Mouse (Mus musculus): ENCODE data around the gene Telo2. TPM values are rescaled to one million over a fixed set of nuclear protein-coding genes. Genes with fewer than 3 reads are reported as not detected.

Gene Telo2
- total and polyA plus RNA-seq, 3 experiments, result 25.5 to 34.9 (median 28.4) TPM

GRCm38 (mm10) chr17:25162161-25162560 is 46.4 kb upstream of the Telo2 start, which contains the start of gene Ccdc154:
Ccdc154 (plus strand) TSS chr17:25162461.
- no peak for TF ChIP-seq E2F4 (IDR thresholded peaks at IDR 0.05; ENCODE audit: insufficient replicate concordance, low read depth, low read length)
- TF ChIP-seq ETS1 (conservative IDR thresholded peaks at IDR 0.05; ENCODE audit: low read depth, low read length), result no peak
- TF ChIP-seq ELF1 (IDR thresholded peaks at IDR 0.05; ENCODE audit: low read depth, low read length), result no peak
- TF ChIP-seq JUN (IDR thresholded peaks at IDR 0.05; ENCODE audit: insufficient read depth, low read depth, low read length), result no peak
- TF ChIP-seq CHD1 (IDR thresholded peaks at IDR 0.05; ENCODE audit: low read depth, low read length), result no peak
- TF ChIP-seq ZNF384 (IDR thresholded peaks at IDR 0.05; ENCODE audit: low read depth, low read length), result no peak
- no peak for TF ChIP-seq HCFC1 (IDR thresholded peaks at IDR 0.05; ENCODE audit: low read depth, low read length)
- no peak for TF ChIP-seq MAZ (IDR thresholded peaks at IDR 0.05; ENCODE audit: low read depth, low read length)
- TF ChIP-seq ZC3H11A (IDR thresholded peaks at IDR 0.05; ENCODE audit: low read depth, low read length), result no peak
- in situ Hi-C loops (cut with MboI; ENCODE audit: low pct_ligation_motif_present, low pct_unique_long_range_greater_than_20kb, low sequenced_read_pairs) (no loop called here), dilution Hi-C loops (cut with MboI; ENCODE audit: extremely low pct_ligation_motif_present, extremely low pct_unique_long_range_greater_than_20kb, low sequenced_read_pairs) (no loop called here)
- Histone ChIP-seq H3K4me1 (ENCODE audit: control insufficient read depth in 1 of 2, insufficient read depth in 2 of 2) (no peaks in the 10 kb centered on the region), H3K4me2 (ENCODE audit: insufficient read depth, low read depth, poor library complexity, severe bottlenecking) (no peak within 1 kb of the TSS), H3K9me3 (replicated peaks; ENCODE audit: low read length) (no peaks in the 10 kb centered on the region), H3K36me3 (replicated peaks in 1 of 2; ENCODE audit: control insufficient read depth in 1 of 2, insufficient read depth in 1 of 2, low read length in 1 of 2) (peaks cover 30 to 57% of the 10 kb centered on the region in 2 experiments), H3K79me2 (replicated peaks; ENCODE audit: control insufficient read depth, extremely low read depth, insufficient read depth, poor library complexity, severe bottlenecking) (no peaks in the 10 kb centered on the region), H3K27ac (ENCODE audit: insufficient read depth, low read depth) (no peak within 1 kb of the TSS), H3K27me3 (replicated peaks) (peaks cover 15% of the 10 kb centered on the region), H3K9ac (ENCODE audit: insufficient read depth, low read depth) (no peak within 1 kb of the TSS), H3K4me3 (replicated peaks in 1 of 3; ENCODE audit: low read depth in 2 of 3, low read length in 2 of 3, poor library complexity in 1 of 3) (no peak within 1 kb of the TSS)
- DNase-seq (ENCODE audit: extremely low read depth), result no peak

DNA sequence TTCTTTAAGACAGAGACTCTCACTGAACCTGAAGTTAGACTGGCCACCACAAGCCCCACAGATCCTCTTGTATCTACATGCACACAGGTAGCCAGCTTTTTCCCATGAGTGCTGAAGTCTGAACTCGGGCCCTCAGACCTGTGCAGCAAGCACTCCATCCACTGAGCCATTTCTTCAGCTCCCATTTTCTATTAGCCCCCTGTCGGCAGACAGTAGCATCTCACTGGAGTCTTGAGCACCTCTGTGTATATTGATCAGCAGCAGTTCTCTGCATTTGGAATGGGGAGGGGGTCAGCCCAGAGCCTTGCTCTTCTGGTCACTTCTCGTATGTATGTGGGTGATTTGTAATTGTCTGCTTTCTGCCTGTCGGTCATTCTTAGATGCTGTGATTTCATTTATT is 24.2 kb upstream of the Telo2 start:
- Histone ChIP-seq H3K9me3 (replicated peaks; ENCODE audit: low read length) (no peaks in the 10 kb centered on the region), H3K4me2 (ENCODE audit: insufficient read depth, low read depth, poor library complexity, severe bottlenecking) (no peak overlapping the region), H3K9ac (ENCODE audit: insufficient read depth, low read depth) (no peak overlapping the region), H3K79me2 (replicated peaks; ENCODE audit: control insufficient read depth, extremely low read depth, insufficient read depth, poor library complexity, severe bottlenecking) (no peaks in the 10 kb centered on the region; the same call in 1 of the 2 replicates), H3K36me3 (replicated peaks in 1 of 2; ENCODE audit: control insufficient read depth in 1 of 2, insufficient read depth in 1 of 2, low read length in 1 of 2) (peaks cover 3 to 74% of the 10 kb centered on the region in 2 experiments), H3K27me3 (replicated peaks) (no peaks in the 10 kb centered on the region), H3K27ac (ENCODE audit: insufficient read depth, low read depth) (no peak overlapping the region), H3K4me1 (ENCODE audit: control insufficient read depth in 1 of 2, insufficient read depth in 2 of 2) (peaks cover 3 to 12% of the 10 kb centered on the region in 2 experiments), H3K4me3 (replicated peaks in 1 of 3; ENCODE audit: low read depth in 2 of 3, low read length in 2 of 3, poor library complexity in 1 of 3) (no peak overlapping the region)
- in situ Hi-C loops (cut with MboI; ENCODE audit: low pct_ligation_motif_present, low pct_unique_long_range_greater_than_20kb, low sequenced_read_pairs) (no loop called here), dilution Hi-C loops (cut with MboI; ENCODE audit: extremely low pct_ligation_motif_present, extremely low pct_unique_long_range_greater_than_20kb, low sequenced_read_pairs) (no loop called here)
- TF ChIP-seq USF1 (IDR thresholded peaks at IDR 0.05; ENCODE audit: low read depth, low read length) (no peak), CTCF (conservative IDR thresholded peaks at IDR 0.05 in 1 of 2, IDR thresholded peaks at IDR 0.05 in 1 of 2; ENCODE audit: low read depth in 2 of 2, low read length in 2 of 2) (peak in 1 of 2 experiments; percentile 52; a peak in 2 of 4 replicates), SMC3 (IDR thresholded peaks at IDR 0.05; ENCODE audit: low read depth, low read length) (peak; percentile 26), RAD21 (IDR thresholded peaks at IDR 0.05; ENCODE audit: low read depth, low read length) (peak; percentile 14)
- DNase-seq (ENCODE audit: extremely low read depth), result peak; percentile 43

DNA sequence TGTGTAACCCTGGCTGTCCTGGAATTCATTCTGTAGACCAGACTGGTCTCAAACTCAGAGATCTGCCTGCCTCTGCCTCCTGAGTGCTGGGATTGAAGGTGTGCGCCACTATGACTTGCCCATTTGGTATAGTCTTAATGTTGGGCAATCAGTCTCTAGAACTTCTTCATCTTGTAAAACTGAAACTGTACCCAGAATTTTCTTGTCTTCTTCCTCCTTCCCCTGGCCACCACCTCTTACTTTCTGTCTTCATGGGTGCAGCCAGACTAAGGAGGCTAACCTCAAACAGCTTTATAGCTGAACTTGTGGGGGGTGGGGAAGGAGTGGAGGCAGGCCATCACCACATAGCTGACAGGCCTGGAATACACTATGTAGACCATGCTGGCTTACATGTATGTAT is 23.0 kb upstream of the Telo2 start:
- Histone ChIP-seq H3K4me1 (ENCODE audit: control insufficient read depth in 1 of 2, insufficient read depth in 2 of 2) (peaks cover 9 to 21% of the 10 kb centered on the region in 2 experiments), H3K36me3 (replicated peaks in 1 of 2; ENCODE audit: control insufficient read depth in 1 of 2, insufficient read depth in 1 of 2, low read length in 1 of 2) (peaks cover 0 to 65% of the 10 kb centered on the region in 2 experiments), H3K27me3 (replicated peaks) (no peaks in the 10 kb centered on the region), H3K9me3 (replicated peaks; ENCODE audit: low read length) (no peaks in the 10 kb centered on the region), H3K27ac (ENCODE audit: insufficient read depth, low read depth) (no peak overlapping the region), H3K79me2 (replicated peaks; ENCODE audit: control insufficient read depth, extremely low read depth, insufficient read depth, poor library complexity, severe bottlenecking) (peaks cover 3% of the 10 kb centered on the region; the same call in 1 of the 2 replicates), H3K9ac (ENCODE audit: insufficient read depth, low read depth) (no peak overlapping the region), H3K4me2 (ENCODE audit: insufficient read depth, low read depth, poor library complexity, severe bottlenecking) (no peak overlapping the region), H3K4me3 (replicated peaks in 1 of 3; ENCODE audit: low read depth in 2 of 3, low read length in 2 of 3, poor library complexity in 1 of 3) (no peak overlapping the region)
- dilution Hi-C loops (cut with MboI; ENCODE audit: extremely low pct_ligation_motif_present, extremely low pct_unique_long_range_greater_than_20kb, low sequenced_read_pairs) (no loop called here), in situ Hi-C loops (cut with MboI; ENCODE audit: low pct_ligation_motif_present, low pct_unique_long_range_greater_than_20kb, low sequenced_read_pairs) (no loop called here)
- no peak for TF ChIP-seq ZC3H11A (IDR thresholded peaks at IDR 0.05; ENCODE audit: low read depth, low read length)
- TF ChIP-seq JUN (IDR thresholded peaks at IDR 0.05; ENCODE audit: insufficient read depth, low read depth, low read length), result no peak
- no peak for TF ChIP-seq SMC3 (IDR thresholded peaks at IDR 0.05; ENCODE audit: low read depth, low read length)
- no peak for TF ChIP-seq MAFK (IDR thresholded peaks at IDR 0.05; ENCODE audit: insufficient replicate concordance, low read length)
- no peak for TF ChIP-seq NELFE (IDR thresholded peaks at IDR 0.05; ENCODE audit: low read depth, low read length)
- no peak for TF ChIP-seq TCF12 (IDR thresholded peaks at IDR 0.05; ENCODE audit: low read depth, low read length)
- no peak for DNase-seq (ENCODE audit: extremely low read depth)

Data from CH12.LX (cell line).